Mouse (Mus musculus) heart, embryonic 13.5 days (tissue): ENCODE measurements at regions not wholly inside any gene's neighbourhood (a gene's known extent, or its start where the extent isn't known, plus 50 kb on each side); places are given as distances from the start of the nearest gene placed in this dataset.

Experiments used
- ATAC-seq: fragments of 200-750 bp; cut with Nextera tagmentation; 2 replicates; pipeline ENCODE4 v1.8.0; 2017; ENCODE audit warnings: moderate TSS enrichment; ENCODE audit not compliant: insufficient number of reproducible peaks, low FRiP score, low TSS enrichment; ENCODE audit errors: extremely low read depth
- H3K27ac ChIP-seq: fragments of 300-500 bp; sonication (generic); replicated peaks from 2 replicates; pipeline ENCODE4 v1.5.1; 2015; ENCODE audit warnings: moderate library complexity, mild to moderate bottlenecking, inconsistent platforms
- H3K27me3 ChIP-seq: fragments of 300-500 bp; sonication (generic); replicated peaks from 2 replicates; pipeline ENCODE4 v1.6.1; 2015; ENCODE audit warnings: mild to moderate bottlenecking, inconsistent platforms
- H3K36me3 ChIP-seq: fragments of 300-500 bp; sonication (generic); 2 replicates; pipeline ENCODE4 v1.6.1; 2015; ENCODE audit warnings: mild to moderate bottlenecking, inconsistent platforms
- H3K4me1 ChIP-seq: fragments of 300-500 bp; sonication (generic); 2 replicates; pipeline ENCODE4 v1.6.1; 2015; ENCODE audit warnings: inconsistent platforms
- H3K4me2 ChIP-seq: fragments of 300-500 bp; sonication (generic); 2 replicates; pipeline ENCODE4 v1.6.1; 2015; ENCODE audit warnings: inconsistent platforms, mild to moderate bottlenecking, moderate library complexity
- H3K4me3 ChIP-seq: fragments of 300-500 bp; sonication (generic); 2 replicates; pipeline ENCODE4 v1.5.1; 2015; ENCODE audit warnings: moderate library complexity, mild to moderate bottlenecking, inconsistent platforms
- H3K9ac ChIP-seq: fragments of 300-500 bp; sonication (generic); 2 replicates; pipeline ENCODE4 v1.6.1; 2015; ENCODE audit warnings: inconsistent platforms, mild to moderate bottlenecking, moderate library complexity
- H3K9me3 ChIP-seq: fragments of 300-500 bp; sonication (generic); 2 replicates; pipeline ENCODE4 v1.6.1; 2016; ENCODE audit warnings: inconsistent platforms
- WGBS: fragments of 180-500 bp; shearing (Covaris S2); methylation state at CpG from one replicate; pipeline ENCODE4 v1.1.7; 2015; ENCODE audit warnings: mixed read lengths; 5-methylcytosine and 5-hydroxymethylcytosine counted together

DNA sequence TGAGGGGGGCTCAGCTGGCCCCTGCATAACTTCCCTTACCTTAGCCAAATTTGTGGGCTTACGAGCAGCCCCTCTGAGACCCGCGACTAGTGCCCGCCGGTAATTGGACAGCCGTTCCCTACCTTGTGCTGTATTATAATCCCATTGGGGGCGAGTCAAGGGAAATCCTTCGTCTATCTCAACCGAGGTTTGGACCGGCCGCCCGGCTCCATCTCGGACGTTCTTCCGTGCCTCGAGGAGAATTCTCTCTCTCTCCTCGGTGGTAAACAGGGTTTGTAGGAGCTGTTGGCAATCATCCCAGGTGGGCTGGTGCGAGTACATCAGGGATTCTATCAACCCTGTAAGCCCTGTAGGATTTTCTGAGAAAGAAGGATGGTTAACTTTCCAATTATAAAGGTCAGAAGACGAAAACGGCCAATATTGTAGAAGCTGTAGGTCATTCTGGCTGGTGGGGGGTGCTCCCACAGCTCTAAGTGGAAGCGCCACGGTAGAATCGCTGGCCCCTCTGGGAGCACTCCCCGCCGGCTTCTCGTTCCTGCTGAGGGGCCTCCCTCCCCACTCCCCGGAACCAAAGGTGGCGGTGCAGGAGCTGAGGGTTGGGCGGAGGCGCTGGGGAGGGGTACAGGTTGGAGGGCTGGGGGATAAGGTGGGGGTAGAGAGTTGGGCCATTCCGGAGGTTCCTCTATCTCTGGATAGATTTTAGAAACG lies 278.6 kb downstream of the Gm21863 start:
- ATAC-seq: peak; percentile 43
- Histone ChIP-seq H3K9me3 (peaks cover 67% of the 10 kb centered on the region), H3K36me3 (peaks cover 42% of the 10 kb centered on the region), H3K4me2 (peak overlapping the region; percentile 1; the same call in 1 of the 2 replicates), H3K27ac (no peak overlapping the region), H3K4me1 (no peaks in the 10 kb centered on the region), H3K27me3 (peaks cover 20% of the 10 kb centered on the region), H3K9ac (no peak overlapping the region), H3K4me3 (no peak overlapping the region; the same call in 1 of the 2 replicates)
- 63% methylated on average over 32 of the region's 32 CpGs for WGBS

DNA sequence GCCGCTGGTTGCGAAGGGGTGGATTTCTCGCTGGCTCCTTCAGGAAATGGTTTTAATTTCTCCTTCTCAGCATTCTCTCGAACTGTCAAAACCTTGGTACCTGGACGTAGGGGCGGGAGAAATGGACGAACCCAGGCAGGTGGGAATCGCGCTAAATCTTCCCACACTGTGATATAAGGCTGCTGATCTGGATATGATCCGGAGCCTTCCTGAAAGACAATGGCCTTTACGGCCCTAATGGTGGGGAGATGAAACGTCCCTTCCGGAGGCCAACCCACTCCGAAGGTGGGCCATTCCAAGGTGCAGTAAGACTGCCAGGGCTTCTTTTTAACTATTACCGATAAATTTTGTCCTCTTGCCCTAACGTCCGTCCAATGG lies 279.1 kb downstream of the Gm21863 start:
- peak; percentile 39; the same call in 1 of the 2 replicates for ATAC-seq
- Histone ChIP-seq H3K9me3 (peaks cover 67% of the 10 kb centered on the region), H3K9ac (no peak overlapping the region), H3K27me3 (peaks cover 20% of the 10 kb centered on the region), H3K27ac (no peak overlapping the region), H3K4me2 (peak overlapping the region; percentile 1; the same call in 1 of the 2 replicates), H3K36me3 (peaks cover 37% of the 10 kb centered on the region), H3K4me1 (no peaks in the 10 kb centered on the region), H3K4me3 (peak overlapping the region; percentile 3; the same call in 1 of the 2 replicates)
- 57% methylated on average over 17 of the region's 17 CpGs for WGBS

DNA sequence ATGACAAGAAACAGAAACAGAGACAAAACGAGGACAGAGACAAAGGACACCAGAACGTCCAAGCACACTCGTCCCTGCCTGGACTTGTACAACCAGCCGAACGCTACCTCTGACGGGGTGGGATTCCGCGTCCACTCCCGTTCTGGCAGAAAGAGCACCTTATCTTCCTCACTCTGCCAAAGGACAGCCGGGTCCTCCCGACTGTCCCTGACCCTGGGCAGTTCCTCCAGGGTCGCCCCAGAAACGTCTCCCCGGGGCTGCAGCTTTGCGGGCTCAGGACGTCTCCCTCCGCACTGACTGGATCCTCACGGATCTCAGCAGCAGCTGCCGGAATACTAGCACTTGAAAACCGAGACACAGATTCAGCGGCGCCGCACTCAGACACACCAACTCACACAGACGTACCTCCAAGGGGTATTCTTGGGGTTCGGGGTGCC lies 279.6 kb downstream of the Gm21863 start:
- peaks cover 66% of the 10 kb centered on the region for H3K9me3 ChIP-seq
- H3K4me3 ChIP-seq: peak overlapping the region; percentile 3; the same call in 1 of the 2 replicates
- H3K4me1 ChIP-seq: no peaks in the 10 kb centered on the region
- H3K9ac ChIP-seq: no peak overlapping the region
- H3K36me3 ChIP-seq: peaks cover 35% of the 10 kb centered on the region
- H3K4me2 ChIP-seq: peak overlapping the region; percentile 1; the same call in 1 of the 2 replicates
- no peak overlapping the region for H3K27ac ChIP-seq
- ATAC-seq: peak; percentile 9; the same call in 1 of the 2 replicates
- H3K27me3 ChIP-seq: peaks cover 20% of the 10 kb centered on the region
- 63% methylated on average over 25 of the region's 25 CpGs for WGBS
